Mouse (Mus musculus): ENCODE data around the gene Flvcr1. TPM values are rescaled to one million over a fixed set of nuclear protein-coding genes. Genes with fewer than 3 reads are reported as not detected.
A peak's percentile ranks its signal among the peaks of the same experiment; 100 is the strongest.
"Not testable (repeated sequence)": the region's sequence is repeated elsewhere in the genome, so short reads cannot be mapped to it uniquely, and the experiment has no call there.

Flvcr1 gene
- total RNA-seq, 2 experiments from 2014 or later = 9.2 to 11.7 TPM

GRCm38 (mm10) chr1:191042106-191042505 lies 16.1 kb upstream of the Flvcr1 start:
- no peak for DNase-seq (ENCODE audit: low spot score in 2 of 2)

DNA sequence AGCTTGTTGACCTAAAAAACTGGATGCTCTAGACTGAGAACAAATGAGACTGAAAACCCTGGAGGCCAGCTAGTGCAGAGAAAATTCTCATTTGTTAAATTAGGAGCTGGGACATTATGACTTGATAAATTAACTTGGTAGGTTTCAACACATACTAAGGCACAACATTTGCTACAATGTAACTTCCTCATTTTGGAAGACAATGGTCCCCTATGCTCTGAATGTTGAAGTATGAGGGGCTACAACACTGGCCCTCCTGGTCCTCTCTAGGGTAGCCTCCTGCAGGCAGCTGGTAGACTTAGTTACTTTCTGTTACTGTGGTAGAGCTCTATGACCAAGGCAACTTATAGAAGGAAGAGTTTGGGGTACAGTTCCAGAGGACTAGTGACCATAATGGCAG lies 15.4 kb upstream of the Flvcr1 start:
- no peak for DNase-seq (ENCODE audit: low spot score in 2 of 2)

DNA sequence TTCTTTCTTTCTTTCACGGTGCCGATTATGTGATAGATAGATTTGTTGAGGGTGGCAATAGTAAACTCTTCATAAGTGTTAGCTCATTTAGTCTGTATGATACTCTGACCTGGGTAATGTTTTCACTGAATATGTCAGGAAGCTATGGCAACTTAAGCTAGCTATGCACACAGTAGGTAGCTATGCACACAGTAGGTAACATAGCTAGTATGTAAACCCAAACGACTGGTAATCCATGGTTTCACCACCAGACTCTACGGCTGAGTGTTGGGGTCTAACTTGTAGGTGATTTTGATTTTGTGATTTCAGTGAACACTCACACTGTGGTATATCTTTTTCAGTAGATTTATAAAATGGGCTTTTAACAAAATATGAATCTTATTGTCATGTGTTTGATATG lies 12.0 kb upstream of the Flvcr1 start:
- no peak for DNase-seq (ENCODE audit: low spot score in 2 of 2)

GRCm38 (mm10) chr1:191036554-191037334 lies 10.8 kb upstream of the Flvcr1 start, which contains the start of gene Spata45:
TSS of gene Spata45 (plus strand) at chr1:191036639.
- no peak for DNase-seq (ENCODE audit: low spot score in 2 of 2)

DNA sequence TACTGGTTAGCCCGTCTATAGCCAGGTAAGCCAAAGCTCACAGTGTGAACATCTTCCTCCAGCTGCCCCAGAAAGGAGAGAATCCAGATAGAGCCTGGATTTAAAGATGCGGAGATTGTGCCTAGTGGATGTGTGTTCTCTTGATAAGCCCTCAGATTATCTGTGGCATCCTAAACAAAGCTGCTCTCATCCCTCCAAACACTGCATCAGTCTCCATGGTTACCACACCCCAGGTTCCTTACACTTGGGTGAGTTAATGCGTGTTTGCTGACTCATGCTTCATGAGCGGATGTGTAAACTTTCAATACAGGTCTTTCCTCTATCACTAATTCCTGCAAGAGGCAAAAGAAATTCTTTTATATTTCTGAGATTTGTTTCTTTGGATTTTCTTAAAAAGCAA lies 9.7 kb upstream of the Flvcr1 start:
- DNase-seq (ENCODE audit: low spot score in 2 of 2) = no peak

DNA sequence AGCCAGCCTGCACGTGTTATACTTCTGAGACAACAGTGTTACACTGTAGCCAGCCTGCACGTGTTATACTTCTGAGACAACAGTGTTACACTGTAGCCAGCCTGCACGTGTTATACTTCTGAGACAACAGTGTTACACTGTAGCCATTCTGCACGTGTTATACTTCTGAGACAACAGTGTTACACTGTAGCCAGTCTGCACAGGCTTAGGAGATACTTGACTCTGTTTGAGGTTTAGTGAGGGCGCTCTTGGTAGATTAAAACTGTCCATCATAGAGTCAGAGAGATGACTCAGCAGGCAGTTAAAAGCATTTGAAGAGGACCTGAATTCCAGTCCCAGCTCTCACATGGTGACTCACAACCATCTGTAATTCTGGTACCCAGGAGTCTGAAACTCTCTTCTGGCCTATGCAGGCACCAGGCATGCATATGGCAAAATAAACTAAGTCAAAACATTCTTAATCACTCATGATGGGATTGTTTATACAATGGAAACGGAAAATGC lies 5.0 kb upstream of the Flvcr1 start:
- DNase-seq (ENCODE audit: low spot score in 2 of 2) = not testable (repeated sequence)

- DNase-seq (ENCODE audit: low spot score in 2 of 2) = no peak
These were observed 4.2 kb upstream of the Flvcr1 start for GRCm38 (mm10) chr1:191030182-191030581.

DNA sequence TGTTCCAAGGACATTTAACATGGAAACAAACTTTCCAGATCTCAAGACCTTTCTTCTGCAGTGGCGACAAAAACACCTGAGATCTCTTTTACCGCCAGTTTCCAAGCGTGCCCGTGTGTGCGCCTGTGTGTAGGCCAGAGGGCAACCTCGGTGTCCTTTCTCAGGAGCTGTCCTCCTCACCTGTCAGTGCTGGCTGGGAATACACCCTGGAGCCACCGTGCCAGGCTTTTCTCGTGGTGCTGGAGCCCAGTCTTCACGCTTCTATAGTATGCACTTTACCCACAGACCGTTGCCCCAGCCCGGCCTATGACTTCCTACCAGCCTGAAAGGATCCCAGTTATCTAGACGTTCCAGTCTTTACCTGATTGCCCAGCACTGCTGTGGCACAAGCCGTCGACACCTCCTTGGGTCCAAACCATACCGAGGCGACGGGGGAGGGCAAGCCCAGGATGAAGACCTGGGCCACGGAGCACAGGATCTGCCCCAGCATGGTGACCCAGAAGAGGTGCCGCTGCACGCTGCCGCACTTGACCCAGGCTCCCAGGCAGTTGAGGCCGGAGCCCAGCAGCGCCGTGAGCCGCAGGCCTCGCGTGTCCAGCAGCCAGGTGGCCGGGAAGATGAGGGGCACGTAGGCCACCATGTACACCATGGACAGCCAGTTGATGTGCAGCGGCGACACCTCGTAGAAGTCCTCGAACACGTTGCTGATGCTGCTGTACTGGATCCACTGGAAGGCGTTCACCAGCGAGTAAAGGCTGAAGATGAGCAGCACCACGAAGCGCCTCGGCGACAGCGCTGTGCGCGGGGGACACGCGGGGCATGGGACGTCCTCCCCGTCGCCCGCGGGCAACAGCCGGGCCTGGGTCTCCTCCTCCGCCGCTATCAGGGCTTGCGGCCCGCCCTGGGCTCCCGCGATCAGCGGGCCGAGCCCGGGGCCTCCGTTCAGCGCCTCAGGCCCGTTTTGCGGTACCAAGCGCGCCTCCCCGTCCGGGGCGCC lies 644 bp downstream of the Flvcr1 start:
- no peak for DNase-seq (ENCODE audit: low spot score in 2 of 2)

DNA sequence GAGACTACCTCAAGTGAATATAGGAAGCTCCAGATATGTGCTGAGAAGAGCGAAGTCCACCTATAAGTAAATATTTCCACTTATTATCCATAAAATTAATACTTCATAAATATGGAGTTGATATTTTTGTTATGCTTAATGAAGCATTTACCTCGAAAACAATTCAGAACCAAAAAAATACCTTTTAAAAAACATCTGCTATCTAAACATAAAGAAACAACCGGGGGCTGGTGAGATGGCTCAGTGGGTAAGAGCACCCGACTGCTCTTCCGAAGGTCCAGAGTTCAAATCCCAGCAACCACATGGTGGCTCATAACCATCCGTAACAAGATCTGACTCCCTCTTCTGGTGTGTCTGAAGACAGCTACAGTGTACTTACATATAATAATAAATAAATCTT lies 2.2 kb downstream of the Flvcr1 start:
- DNase-seq (ENCODE audit: low spot score in 2 of 2) = not testable (repeated sequence)

DNA sequence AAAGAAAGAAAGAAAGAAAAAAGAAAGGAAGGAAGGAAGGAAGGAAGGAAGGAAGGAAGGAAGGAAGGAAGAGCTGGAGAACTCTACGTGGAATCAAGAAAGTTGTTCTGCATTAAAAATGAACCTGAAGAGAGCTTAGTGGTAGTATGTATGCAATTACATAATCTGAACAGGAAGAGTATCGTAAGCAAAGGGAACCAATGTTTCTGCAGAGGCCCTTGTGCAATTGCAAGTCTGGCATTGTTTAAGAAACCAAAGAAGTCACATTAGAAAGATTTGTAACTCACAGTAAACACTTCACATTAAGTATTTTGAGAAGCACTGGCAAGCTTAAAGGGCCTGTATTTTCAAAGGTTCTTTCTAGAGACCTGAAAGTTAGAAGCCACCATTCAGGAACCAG lies 2.8 kb downstream of the Flvcr1 start:
- no peak for DNase-seq (ENCODE audit: low spot score in 2 of 2)

GRCm38 (mm10) chr1:191021016-191021415 lies 4.9 kb downstream of the Flvcr1 start:
- no peak for DNase-seq (ENCODE audit: low spot score in 2 of 2)

GRCm38 (mm10) chr1:191020217-191020924 lies 5.6 kb downstream of the Flvcr1 start:
- no peak for DNase-seq (ENCODE audit: low spot score in 2 of 2)

DNA sequence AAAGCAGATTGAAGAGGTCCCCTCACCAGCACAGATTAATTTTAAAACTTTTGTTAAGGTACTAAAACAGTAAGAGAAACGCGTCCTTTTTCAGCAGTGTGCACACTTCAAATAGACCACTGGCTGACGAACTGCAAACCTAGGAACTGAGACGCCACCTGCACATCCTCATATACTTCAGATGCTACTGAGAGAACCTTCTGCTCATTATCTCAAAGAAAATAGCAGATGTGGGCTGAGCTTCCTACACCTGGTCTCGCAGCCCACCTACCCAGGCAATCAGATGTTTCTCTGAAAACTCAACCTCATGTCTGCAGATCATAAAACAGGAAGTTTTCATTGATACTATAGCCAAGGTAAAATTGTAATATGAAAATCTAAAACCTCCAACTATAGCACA lies 6.2 kb downstream of the Flvcr1 start:
- no peak for DNase-seq (ENCODE audit: low spot score in 2 of 2)

DNA sequence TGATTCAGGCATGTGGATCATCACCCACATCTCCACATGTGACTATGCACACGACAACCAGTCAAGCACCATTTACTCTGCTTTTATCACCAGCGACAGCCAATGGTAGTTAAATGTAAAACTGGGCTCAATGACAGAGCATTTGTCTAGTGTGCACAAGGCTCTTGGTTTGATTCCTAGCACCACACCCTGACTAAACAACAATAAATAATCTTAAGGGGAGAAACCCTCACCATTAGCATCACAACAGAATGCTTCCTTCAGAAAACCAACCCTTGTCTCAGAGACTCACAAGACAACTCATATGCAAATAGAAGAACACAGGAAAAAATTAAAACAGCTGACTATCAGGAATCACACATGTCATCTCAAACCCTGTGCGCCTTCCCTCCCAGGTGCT lies 11.7 kb downstream of the Flvcr1 start:
- no peak for DNase-seq (ENCODE audit: low spot score in 2 of 2)

- no peak for DNase-seq (ENCODE audit: low spot score in 2 of 2)
These were observed 17.3 kb downstream of the Flvcr1 start for GRCm38 (mm10) chr1:191008707-191009106.

DNA sequence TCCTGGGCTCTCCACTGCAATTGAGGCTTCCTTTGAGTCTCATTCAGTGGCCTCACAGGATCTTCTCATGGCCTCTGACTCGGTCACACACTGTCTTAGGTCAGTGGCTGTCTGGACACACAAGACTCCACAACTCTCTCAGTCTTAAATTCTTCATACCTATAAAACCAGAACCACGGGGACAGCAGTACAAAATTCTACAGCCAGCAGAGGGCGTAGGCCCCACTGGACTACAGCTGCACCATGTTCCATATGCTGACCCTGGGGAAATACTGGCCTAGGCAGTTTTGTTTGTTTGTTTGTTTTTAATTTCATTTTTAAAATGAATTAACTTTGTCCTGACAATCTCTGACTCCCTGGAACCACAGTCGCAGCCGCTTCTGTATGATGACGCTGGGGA lies 23.8 kb downstream of the Flvcr1 start:
- DNase-seq (ENCODE audit: low spot score in 2 of 2) = no peak

DNA sequence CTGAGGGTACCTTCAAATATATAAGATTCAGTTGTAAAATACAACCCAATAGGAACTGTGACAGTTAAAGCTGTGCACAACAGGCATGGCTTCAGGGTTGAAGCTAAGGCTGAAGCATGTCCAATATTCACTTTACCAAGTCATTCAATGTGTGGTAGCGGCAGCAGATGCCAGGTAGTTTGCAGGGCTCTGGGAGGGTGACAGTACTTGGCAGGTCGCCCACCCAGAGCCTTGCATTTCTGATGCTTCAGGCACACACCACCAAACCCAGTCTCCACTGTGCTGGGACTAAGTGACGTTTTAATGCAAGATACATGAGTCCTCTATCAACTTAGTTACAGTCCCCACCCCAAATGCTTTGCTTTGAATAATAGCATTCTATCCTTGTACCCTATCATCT lies 25.3 kb downstream of the Flvcr1 start:
- DNase-seq (ENCODE audit: low spot score in 2 of 2) = no peak

GRCm38 (mm10) chr1:190998027-190998426 lies 27.9 kb downstream of the Flvcr1 start:
- no peak for DNase-seq (ENCODE audit: low spot score in 2 of 2)

DNA sequence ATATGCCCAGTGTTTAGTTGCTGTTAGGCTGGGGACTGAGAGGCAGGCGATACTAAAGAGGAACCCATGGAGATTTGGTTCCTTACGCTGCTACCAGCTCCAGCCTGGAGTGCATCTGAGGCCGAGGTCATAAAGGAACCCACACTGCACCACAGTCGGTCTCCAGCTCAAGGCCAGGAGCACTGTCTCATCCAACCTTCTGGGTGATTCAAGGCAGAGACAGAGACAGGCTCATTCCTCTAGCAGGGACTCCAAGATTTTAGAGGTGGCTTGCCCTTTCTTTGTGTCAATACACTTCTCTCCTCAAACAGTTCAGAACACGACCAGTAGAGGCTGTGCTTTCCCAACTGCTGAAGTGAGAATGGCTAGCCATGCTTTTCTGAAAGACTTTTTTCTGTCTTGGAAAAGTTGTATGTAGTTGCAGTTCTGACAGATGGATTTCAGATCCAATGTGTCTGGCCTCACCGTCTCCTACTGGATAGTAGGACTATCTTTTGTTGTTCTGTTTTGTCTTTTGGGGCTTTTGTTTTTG lies 29.5 kb downstream of the Flvcr1 start:
- DNase-seq (ENCODE audit: low spot score in 2 of 2) = no peak

- peak in 1 of 2 experiments; percentile 65 for DNase-seq (ENCODE audit: low spot score in 2 of 2)
These were observed 30.4 kb downstream of the Flvcr1 start for GRCm38 (mm10) chr1:190995548-190995947.

Data from gastrocnemius, postnatal 4 days (tissue).